Mouse (Mus musculus): ENCODE results near the gene Npr2.

- TF ChIP-seq CTCF (IDR thresholded peaks at IDR 0.05; ENCODE audit: low read depth) = no peak
- no peak for TF ChIP-seq EP300 (optimal IDR thresholded peaks at IDR 0.05)
Observed at GRCm38 (mm10) chr4:43582241-43582640, 49.5 kb upstream of the Npr2 start.
